Mouse (Mus musculus) neural tube, embryonic 12.5 days (tissue): ENCODE data around the gene Ankrd53. TPM values are rescaled to one million over a fixed set of nuclear protein-coding genes. Genes with fewer than 3 reads are reported as not detected.

Source experiments
- ATAC-seq: fragments of 200-750 bp; cut with Nextera tagmentation; 2 replicates; pipeline ENCODE4 v1.8.0; 2017; ENCODE audit warnings: low read depth, mild to moderate bottlenecking, moderate TSS enrichment, moderate library complexity; ENCODE audit not compliant: low FRiP score
- H3K27ac ChIP-seq: fragments of 300-500 bp; sonication (generic); 2 replicates; pipeline ENCODE4 v1.5.1; 2016
- H3K27me3 ChIP-seq: fragments of 300-500 bp; sonication (generic); replicated peaks from 2 replicates; pipeline ENCODE4 v1.6.1; 2016; ENCODE audit warnings: mild to moderate bottlenecking
- H3K36me3 ChIP-seq: fragments of 300-500 bp; sonication (generic); 2 replicates; pipeline ENCODE4 v1.6.1; 2016; ENCODE audit warnings: mild to moderate bottlenecking
- H3K4me1 ChIP-seq: fragments of 300-500 bp; sonication (generic); 2 replicates; pipeline ENCODE4 v1.6.1; 2016
- H3K4me2 ChIP-seq: fragments of 300-500 bp; sonication (generic); replicated peaks from 2 replicates; pipeline ENCODE4 v1.6.1; 2016; ENCODE audit warnings: mild to moderate bottlenecking
- H3K4me3 ChIP-seq: fragments of 300-500 bp; sonication (generic); 2 replicates; pipeline ENCODE4 v1.5.1; 2016
- H3K9ac ChIP-seq: fragments of 300-500 bp; sonication (generic); 2 replicates; pipeline ENCODE4 v1.6.1; 2016; ENCODE audit warnings: mild to moderate bottlenecking
- H3K9me3 ChIP-seq: fragments of 300-500 bp; sonication (generic); 2 replicates; pipeline ENCODE4 v1.6.1; 2016; ENCODE audit warnings: mild to moderate bottlenecking
- WGBS: fragments of 180-500 bp; shearing (Covaris S2); methylation state at CpG from one replicate; pipeline ENCODE4 v1.1.7; 2016; 5-methylcytosine and 5-hydroxymethylcytosine counted together
- polyA plus RNA-seq: library from polyadenylated mRNA; unstranded; fragments of >200 nt; fragmentation: Nextera tagmentation; extraction: Ambion mirVana; gene quantifications from 2 replicates; pipeline ENCODE4 v1.2.1, GENCODE M21; 2016

The Ankrd53 gene
- polyA plus RNA-seq, 1 experiment from 2014 or later, result 0.22 TPM

- Histone ChIP-seq H3K9ac (no peak overlapping the region), H3K27me3 (no peaks in the 10 kb centered on the region), H3K4me2 (no peak overlapping the region), H3K4me1 (no peaks in the 10 kb centered on the region), H3K27ac (no peak overlapping the region), H3K4me3 (no peak overlapping the region), H3K9me3 (no peaks in the 10 kb centered on the region), H3K36me3 (peaks cover 42% of the 10 kb centered on the region)
- WGBS, result 94% methylated on average over 5 of the region's 5 CpGs
- no peak for ATAC-seq
Measured at GRCm38 (mm10) chr6:83802033-83802432, 39.6 kb downstream of the Ankrd53 start.

GRCm38 (mm10) chr6:83802846-83803245 is 40.4 kb downstream of the Ankrd53 start:
- Histone ChIP-seq H3K4me2 (no peak overlapping the region), H3K4me1 (no peaks in the 10 kb centered on the region), H3K27ac (no peak overlapping the region), H3K27me3 (no peaks in the 10 kb centered on the region), H3K36me3 (peaks cover 48% of the 10 kb centered on the region), H3K4me3 (no peak overlapping the region), H3K9ac (no peak overlapping the region), H3K9me3 (no peaks in the 10 kb centered on the region)
- no peak for ATAC-seq
- 90% methylated on average over 3 of the region's 3 CpGs for WGBS

- Histone ChIP-seq H3K9ac (no peak overlapping the region), H3K4me3 (no peak overlapping the region), H3K9me3 (no peaks in the 10 kb centered on the region), H3K36me3 (peaks cover 31% of the 10 kb centered on the region), H3K4me1 (no peaks in the 10 kb centered on the region), H3K27ac (no peak overlapping the region), H3K4me2 (no peak overlapping the region), H3K27me3 (no peaks in the 10 kb centered on the region)
- 90% methylated on average over 3 of the region's 3 CpGs for WGBS
- ATAC-seq, result no peak
Measured at GRCm38 (mm10) chr6:83815801-83816200, 53.4 kb downstream of the Ankrd53 start.

Other genes starting within 250 kb of the Ankrd53 start
- gene Actg2, start 226.4 kb upstream of the Ankrd53 start, polyA plus RNA-seq, result 1.3 and 2.0 TPM in 2 replicates
- gene Stambp, start 189.9 kb upstream of the Ankrd53 start, polyA plus RNA-seq, result 34.4 and 34.6 TPM in 2 replicates
- gene Clec4f, start 106.5 kb upstream of the Ankrd53 start, polyA plus RNA-seq, result not detected in 2 replicates
- gene Cd207, start 84.8 kb upstream of the Ankrd53 start, polyA plus RNA-seq, result not detected in 2 replicates
- 0.15 TPM in 1 of 2 replicates, not detected in the other for gene Vax2, start 51.4 kb upstream of the Ankrd53 start, polyA plus RNA-seq
- not detected in 2 replicates for gene Atp6v1b1, start 19.7 kb upstream of the Ankrd53 start, polyA plus RNA-seq
- 71.6 and 72.6 TPM in 2 replicates for gene Tex261, start 13.2 kb downstream of the Ankrd53 start, polyA plus RNA-seq
- 59.1 and 62.6 TPM in 2 replicates for gene Nagk, start 32.3 kb downstream of the Ankrd53 start, polyA plus RNA-seq
- 19.1 and 22.4 TPM in 2 replicates for gene Paip2b, start 69.1 kb downstream of the Ankrd53 start, polyA plus RNA-seq
- gene Zfp638, start 104.5 kb downstream of the Ankrd53 start, polyA plus RNA-seq, result 86.4 and 92.4 TPM in 2 replicates
- 7.6 and 8.2 TPM in 2 replicates for gene Dysf, start 245.9 kb downstream of the Ankrd53 start, polyA plus RNA-seq